Mouse (Mus musculus) bone marrow, adult 2 months (tissue): ENCODE results near the gene Mtch2.

Source experiments
- CTCF ChIP-seq: fragments of 200-500 bp; IDR thresholded peaks from 2 replicates; pipeline ENCODE4 v1.5.1; 2011; ENCODE audit warnings: low read length, control low read depth; ENCODE audit not compliant: control insufficient read depth, insufficient read depth
- POLR2A ChIP-seq: fragments of 200-500 bp; IDR thresholded peaks from 2 replicates; pipeline ENCODE4 v1.6.1; 2011; ENCODE audit warnings: low read depth, mild to moderate bottlenecking, control low read depth, low read length, borderline replicate concordance; ENCODE audit not compliant: control insufficient read depth

GRCm38 (mm10) chr2:90906721-90907120 is 59.8 kb downstream of the Mtch2 start:
- TF ChIP-seq POLR2A = no peak
- TF ChIP-seq CTCF = no peak
